Mouse (Mus musculus) lung, postnatal 25 days (tissue): ENCODE measurements around the gene Ascc2.
A peak's percentile ranks its signal among the peaks of the same experiment; 100 is the strongest.

Experiments
- DNase-seq: peaks from one replicate; pipeline ENCODE4 v3.0.0; 2022; ENCODE audit warnings: low spot score

Gene Ascc2

GRCm38 (mm10) chr11:4637534-4638234 is at the start of gene Ascc2:
Ascc2 (plus strand) TSS chr11:4637747.
- peak; percentile 96 for DNase-seq

- DNase-seq: no peak
Measured at GRCm38 (mm10) chr11:4591811-4592210, 45.7 kb upstream of the Ascc2 start.

- no peak for DNase-seq
Measured at GRCm38 (mm10) chr11:4593491-4593848, 44.1 kb upstream of the Ascc2 start.

GRCm38 (mm10) chr11:4593849-4594607 is 43.5 kb upstream of the Ascc2 start:
- DNase-seq: peak; percentile 31

GRCm38 (mm10) chr11:4594608-4595500 is 42.7 kb upstream of the Ascc2 start, which contains the start of gene Mtmr3:
Mtmr3 (minus strand) TSS chr11:4594863.
- peak; percentile 96 for DNase-seq

GRCm38 (mm10) chr11:4598411-4598810 is 39.1 kb upstream of the Ascc2 start:
- no peak for DNase-seq

DNA sequence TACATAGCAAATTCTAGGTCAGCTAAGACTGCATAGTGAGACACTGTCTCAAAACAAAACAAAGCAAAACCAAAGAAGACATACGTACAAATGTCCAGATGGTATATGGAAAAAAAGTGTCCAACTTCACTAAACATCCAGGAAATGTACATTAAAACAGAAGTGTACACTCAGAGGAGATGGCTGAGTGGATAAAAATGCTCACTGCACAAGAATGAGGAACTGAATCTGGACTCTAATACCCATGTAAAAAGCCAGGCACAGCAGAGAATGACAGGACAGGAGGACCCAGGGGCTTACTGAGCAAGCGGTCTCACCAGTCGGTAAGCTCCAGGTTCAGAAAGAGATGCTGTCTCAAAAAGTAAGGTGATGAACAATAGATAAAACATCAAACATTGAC is 37.6 kb upstream of the Ascc2 start:
- no peak for DNase-seq

GRCm38 (mm10) chr11:4601890-4602289 is 35.7 kb upstream of the Ascc2 start:
- no peak for DNase-seq

DNA sequence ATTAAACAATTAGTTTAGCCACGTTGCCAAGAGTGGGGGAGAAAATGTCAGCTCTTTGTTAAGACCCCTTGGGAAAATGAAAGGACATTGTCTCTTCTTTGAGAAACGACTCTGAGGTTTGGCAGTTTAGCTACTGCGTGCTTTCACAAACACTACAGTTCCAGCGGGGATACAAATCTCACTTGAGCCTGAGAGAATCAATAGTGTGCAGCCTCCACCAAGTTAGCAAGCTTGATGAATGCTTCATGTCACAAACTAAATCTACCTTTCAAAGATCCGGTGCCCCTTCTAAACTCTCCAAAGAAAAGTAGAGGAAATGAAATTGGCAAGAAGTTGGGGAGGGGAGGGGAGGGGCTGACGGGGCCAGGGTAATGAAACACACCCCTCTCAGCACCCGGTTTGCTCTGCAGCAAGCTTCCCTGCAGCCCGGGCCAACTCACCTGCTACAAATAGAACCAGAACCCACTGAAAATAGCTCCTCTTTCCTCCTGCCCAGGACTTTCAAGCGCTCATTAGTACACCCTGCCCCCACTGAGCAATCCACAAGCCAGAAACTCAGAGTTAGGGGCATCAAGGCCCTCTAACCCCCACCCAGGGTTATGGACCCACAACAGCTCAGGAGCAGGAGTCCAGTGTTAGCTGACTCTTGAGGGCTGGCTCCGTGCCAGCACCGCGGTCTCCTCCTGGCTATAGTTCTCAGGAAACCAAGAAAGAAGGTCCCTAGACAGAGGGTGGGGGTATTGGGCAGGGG is 34.7 kb upstream of the Ascc2 start:
- DNase-seq: no peak

- DNase-seq: no peak
Measured at GRCm38 (mm10) chr11:4604441-4604840, 33.1 kb upstream of the Ascc2 start.

GRCm38 (mm10) chr11:4605414-4605813 is 32.1 kb upstream of the Ascc2 start:
- DNase-seq: no peak

DNA sequence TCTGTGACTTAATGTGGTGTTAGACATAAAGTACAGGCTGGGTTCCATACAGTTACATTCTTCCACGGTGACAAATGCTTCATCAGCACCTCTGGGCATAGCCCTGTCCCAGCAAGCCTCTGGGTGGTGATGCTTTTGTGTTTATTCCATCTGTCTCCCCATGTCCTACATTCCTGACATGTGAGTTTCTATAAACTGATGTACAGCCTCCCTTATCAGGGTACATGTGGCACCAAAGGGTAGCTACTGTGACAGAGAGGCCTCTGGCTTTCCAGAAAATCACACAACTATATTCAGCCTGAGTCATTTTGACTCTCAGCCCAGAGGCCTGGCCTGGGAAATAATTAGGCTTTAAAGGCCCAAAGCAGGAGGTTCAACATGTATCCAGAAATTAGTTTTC is 31.0 kb upstream of the Ascc2 start:
- DNase-seq: no peak

GRCm38 (mm10) chr11:4611904-4612303 is 25.6 kb upstream of the Ascc2 start:
- DNase-seq: no peak

GRCm38 (mm10) chr11:4620017-4620485 is 17.5 kb upstream of the Ascc2 start, which contains the start of gene Gm11032:
Gm11032 (plus strand) TSS chr11:4620067.
- DNase-seq: no peak

- DNase-seq: no peak
Measured at GRCm38 (mm10) chr11:4620501-4621108, 16.9 kb upstream of the Ascc2 start.

GRCm38 (mm10) chr11:4621866-4622265 is 15.7 kb upstream of the Ascc2 start:
- DNase-seq: no peak

GRCm38 (mm10) chr11:4622442-4622986 is 15.0 kb upstream of the Ascc2 start:
- DNase-seq: no peak

DNA sequence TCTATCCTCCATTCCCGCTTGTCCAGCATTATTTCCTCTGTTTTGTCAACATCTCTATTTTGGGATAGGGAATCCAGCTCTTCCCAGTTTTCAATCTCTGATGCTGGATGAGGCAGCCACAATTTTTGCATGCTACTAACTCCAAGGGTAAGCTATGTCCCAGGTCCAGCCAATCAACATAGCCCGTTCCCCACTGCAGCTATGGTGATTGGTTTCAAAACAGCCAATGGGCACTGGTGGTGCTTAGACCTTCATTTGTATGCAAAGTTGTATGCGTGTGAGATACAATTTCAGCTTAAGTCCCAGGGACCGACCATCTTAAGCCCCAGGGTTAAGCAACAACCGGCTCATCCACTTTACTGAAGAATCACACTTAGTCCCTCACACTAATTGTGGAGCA is 14.6 kb upstream of the Ascc2 start:
- DNase-seq: no peak

- no peak for DNase-seq
Measured at GRCm38 (mm10) chr11:4625931-4626330, 11.6 kb upstream of the Ascc2 start.

DNA sequence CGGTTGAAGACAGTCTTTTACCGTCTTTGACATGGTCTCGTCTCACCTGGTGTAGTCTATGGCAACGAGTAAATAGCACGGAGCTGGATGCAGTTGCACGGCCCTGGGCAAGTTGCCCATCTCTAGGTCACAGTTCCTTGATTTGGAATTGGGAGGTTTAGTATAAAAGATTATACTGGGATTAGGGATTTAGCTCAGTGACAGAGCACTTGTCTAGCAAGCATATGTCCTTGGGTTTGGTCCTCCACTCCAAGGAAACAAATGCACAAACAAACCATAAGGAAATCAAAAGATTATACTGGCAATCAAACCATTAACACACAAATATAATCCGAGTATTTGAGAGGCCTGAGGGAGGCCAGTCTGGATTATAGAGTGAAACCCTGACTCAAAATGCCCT is 9.9 kb upstream of the Ascc2 start:
- DNase-seq: no peak

- DNase-seq: peak; percentile 30
Measured at GRCm38 (mm10) chr11:4629861-4630280, 7.7 kb upstream of the Ascc2 start.
